Mouse (Mus musculus) forebrain, embryonic 10.5 days (tissue): ENCODE results near the gene Gm49361. TPM values are rescaled to one million over a fixed set of nuclear protein-coding genes. Genes with fewer than 3 reads are reported as not detected.
"Not testable (repeated sequence)": the region's sequence is repeated elsewhere in the genome, so short reads cannot be mapped to it uniquely, and the experiment has no call there.

Experiments
- DNase-seq: peaks from one replicate; pipeline ENCODE4 v3.0.0-alpha.2; 2017; ENCODE audit warnings: low spot score; ENCODE audit errors: extremely low spot score
- H3K27ac ChIP-seq: fragments of 300-500 bp; sonication (generic); 2 replicates; pipeline ENCODE4 v1.5.1; 2016; ENCODE audit warnings: mild to moderate bottlenecking
- H3K27me3 ChIP-seq: fragments of 300-500 bp; sonication (generic); 2 replicates; pipeline ENCODE4 v1.6.1; 2016; ENCODE audit warnings: mild to moderate bottlenecking; ENCODE audit not compliant: poor library complexity, severe bottlenecking
- H3K36me3 ChIP-seq: fragments of 300-500 bp; sonication (generic); replicated peaks from 2 replicates; pipeline ENCODE4 v1.6.1; 2016; ENCODE audit warnings: mild to moderate bottlenecking, moderate library complexity
- H3K4me1 ChIP-seq: fragments of 300-500 bp; sonication (generic); 2 replicates; pipeline ENCODE4 v1.6.1; 2016
- H3K4me3 ChIP-seq: fragments of 300-500 bp; sonication (generic); 2 replicates; pipeline ENCODE4 v1.5.1; 2016; ENCODE audit warnings: mild to moderate bottlenecking, moderate library complexity
- H3K9me3 ChIP-seq: fragments of 300-500 bp; sonication (generic); 2 replicates; pipeline ENCODE4 v1.6.1; 2016; ENCODE audit warnings: mild to moderate bottlenecking, moderate library complexity
- WGBS: fragments of 180-500 bp; shearing (Covaris S2); methylation state at CpG from one replicate; pipeline ENCODE4 v1.1.7; 2016; 5-methylcytosine and 5-hydroxymethylcytosine counted together
- polyA plus RNA-seq: library from polyadenylated mRNA; unstranded; fragments of >200 nt; fragmentation: Nextera tagmentation; extraction: Ambion mirVana; gene quantifications from 2 replicates; pipeline ENCODE4 v1.2.1, GENCODE M21; 2016

Gm49361 gene
- polyA plus RNA-seq, 1 experiment from 2014 or later = not detected

DNA sequence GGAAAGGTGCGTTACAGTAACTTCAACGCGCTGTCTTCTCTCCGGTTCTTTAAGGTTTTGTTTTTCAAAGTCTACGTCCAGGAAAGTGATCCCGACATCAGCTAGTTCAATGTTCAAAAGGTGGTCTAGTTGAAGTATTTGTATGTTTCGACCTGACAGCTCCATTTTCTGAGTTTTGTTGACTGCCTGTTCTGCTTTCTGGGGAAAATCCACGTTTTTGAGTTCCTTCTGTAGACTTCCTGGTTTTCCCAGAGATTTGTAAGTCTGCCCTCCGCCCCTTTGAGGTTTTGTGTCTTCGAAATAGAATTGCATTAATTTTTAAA, 80.3 kb downstream of the Gm49361 start:
- Histone ChIP-seq H3K36me3 (peaks cover 7% of the 10 kb centered on the region), H3K4me3 (peak overlapping the region; percentile 91), H3K27ac (peak overlapping the region; percentile 98), H3K9me3 (no peaks in the 10 kb centered on the region), H3K4me1 (peaks cover 29% of the 10 kb centered on the region), H3K27me3 (no peaks in the 10 kb centered on the region)
- DNase-seq = no peak
- 17% methylated on average over 10 of the region's 10 CpGs for WGBS

DNA sequence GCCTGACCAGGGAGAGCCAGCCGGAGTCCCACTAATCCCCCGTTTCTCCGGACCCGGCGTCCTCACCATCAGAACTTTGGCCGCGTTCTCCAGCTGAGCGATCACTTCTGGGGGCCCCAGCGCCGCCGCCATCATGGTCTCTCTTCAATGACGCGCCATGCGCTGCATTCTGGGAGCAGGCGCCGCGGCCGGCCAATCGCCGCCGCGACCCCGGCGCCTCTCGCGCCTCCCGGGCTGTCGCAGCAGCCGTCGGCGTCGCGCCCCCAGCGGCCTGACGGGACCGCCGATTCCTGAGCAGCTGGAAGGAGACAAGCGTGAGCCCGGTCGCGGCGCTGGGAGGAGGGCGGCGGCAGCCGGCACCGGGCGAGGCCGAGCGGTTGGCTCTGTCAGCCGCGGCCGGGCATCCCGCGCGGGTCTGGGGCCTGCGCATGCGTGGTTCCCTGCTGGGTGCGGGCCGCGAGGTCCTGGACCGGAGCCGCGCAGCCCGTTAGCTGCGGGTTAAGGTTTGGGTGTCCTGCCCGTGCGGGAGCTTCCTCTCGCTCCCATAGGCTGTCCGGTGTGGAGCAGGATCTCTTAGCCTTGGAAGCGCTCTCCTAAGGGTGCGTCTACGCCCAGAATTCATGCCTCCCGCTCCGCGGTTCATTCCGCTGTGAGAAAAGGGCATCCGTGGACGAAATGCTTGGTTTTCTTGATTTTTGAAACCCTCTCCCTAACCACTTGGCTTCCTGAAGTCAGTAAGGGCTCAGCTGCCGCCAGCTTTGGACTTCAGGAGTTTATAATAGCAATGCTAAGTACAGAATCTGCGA, 80.9 kb downstream of the Gm49361 start, which contains the start of gene Xpo4:
Gene Xpo4, minus strand, starts transcription at position 609 of the 806 bp plus-strand sequence.
- H3K4me3 ChIP-seq = peak within 1 kb of the TSS; percentile 91

DNA sequence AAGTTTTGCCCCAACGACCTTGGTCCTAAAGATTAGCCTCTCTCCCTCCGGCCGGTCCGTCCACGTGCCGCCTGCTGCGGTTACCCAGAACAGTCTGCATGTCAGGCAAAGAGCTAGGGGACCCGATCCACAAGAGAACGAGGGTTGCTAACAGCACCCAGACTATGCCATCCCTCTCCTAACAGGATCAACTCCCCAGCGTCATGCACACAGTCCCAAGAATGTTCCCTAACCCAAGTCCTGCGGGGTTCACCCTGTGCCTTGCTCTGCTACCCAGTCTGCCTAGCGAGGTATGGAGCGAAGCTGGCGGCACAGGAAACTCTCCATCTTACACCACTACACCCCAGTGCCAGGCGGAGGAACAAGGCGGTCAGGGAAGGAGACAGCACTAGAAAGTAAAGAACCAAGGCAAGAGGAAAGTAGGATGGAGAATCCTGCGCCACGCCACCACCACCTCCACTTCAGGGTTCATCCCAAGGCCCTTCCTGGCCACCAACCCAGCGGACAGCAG, 81.5 kb downstream of the Gm49361 start:
- H3K27ac ChIP-seq = peak overlapping the region; percentile 98
- under 1% methylated on average over 19 of the region's 19 CpGs for WGBS
- peaks cover 7% of the 10 kb centered on the region for H3K36me3 ChIP-seq
- H3K4me3 ChIP-seq = peak overlapping the region; percentile 91
- H3K9me3 ChIP-seq = no peaks in the 10 kb centered on the region
- DNase-seq = peak; percentile 47
- H3K4me1 ChIP-seq = peaks cover 29% of the 10 kb centered on the region
- no peaks in the 10 kb centered on the region for H3K27me3 ChIP-seq

More for the DNA sequence above, 80.9 kb downstream of the Gm49361 start, which contains the start of gene Xpo4:
- under 1% methylated on average over 80 of the region's 80 CpGs for WGBS
- Histone ChIP-seq H3K36me3 (peaks cover 7% of the 10 kb centered on the region), H3K27ac (peak within 1 kb of the TSS; percentile 98), H3K4me1 (peaks cover 29% of the 10 kb centered on the region), H3K27me3 (no peaks in the 10 kb centered on the region), H3K9me3 (no peaks in the 10 kb centered on the region)
- peak; percentile 84 for DNase-seq

DNA sequence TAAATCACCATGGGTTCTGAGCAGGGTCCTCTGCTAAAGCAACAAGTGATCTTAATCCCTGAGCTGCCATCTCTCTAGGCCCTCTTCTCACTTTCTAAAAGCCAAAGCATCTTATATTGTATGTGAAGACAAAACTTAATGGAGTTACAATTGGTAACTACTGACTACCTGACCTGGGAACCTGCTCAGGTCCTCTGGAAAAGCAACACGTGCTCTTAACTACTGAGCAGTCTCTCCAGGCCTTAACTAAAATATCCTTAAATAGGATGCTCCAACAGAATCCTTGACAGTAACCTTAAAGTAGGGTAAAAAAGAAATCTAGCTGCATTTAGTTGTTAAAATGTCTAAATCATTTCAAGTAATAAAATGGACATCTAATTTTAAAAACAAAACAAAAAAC, 82.3 kb downstream of the Gm49361 start:
- no peaks in the 10 kb centered on the region for H3K27me3 ChIP-seq
- H3K4me1 ChIP-seq = peaks cover 29% of the 10 kb centered on the region
- H3K9me3 ChIP-seq = no peaks in the 10 kb centered on the region
- H3K27ac ChIP-seq = peak overlapping the region; percentile 98; the same call in 1 of the 2 replicates
- H3K4me3 ChIP-seq = peak overlapping the region; percentile 91
- WGBS = 44% methylated on average over 1 of the region's 1 CpGs
- H3K36me3 ChIP-seq = peaks cover 7% of the 10 kb centered on the region
- DNase-seq = no peak

DNA sequence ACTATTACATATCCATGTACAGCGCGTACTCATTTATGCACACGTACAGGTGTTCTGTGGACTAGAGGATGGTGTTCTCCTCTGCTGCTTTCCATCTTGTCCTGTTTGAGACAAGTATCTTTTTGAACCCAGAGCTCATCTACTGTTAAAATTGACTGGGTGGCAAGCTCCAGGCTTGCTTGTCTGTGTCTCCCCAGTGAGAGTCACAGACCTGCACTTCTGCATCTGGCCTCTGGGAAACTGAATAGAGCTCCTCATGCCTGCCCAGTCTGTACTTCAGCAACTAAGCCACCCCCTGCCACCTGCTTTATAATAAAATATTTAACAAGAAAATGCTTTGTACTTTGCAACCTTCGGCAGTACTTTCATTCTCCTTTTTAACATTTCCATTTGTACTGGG, 87.6 kb downstream of the Gm49361 start:
- Histone ChIP-seq H3K27ac (no peak overlapping the region), H3K9me3 (no peaks in the 10 kb centered on the region; the same call in 1 of the 2 replicates)

DNA sequence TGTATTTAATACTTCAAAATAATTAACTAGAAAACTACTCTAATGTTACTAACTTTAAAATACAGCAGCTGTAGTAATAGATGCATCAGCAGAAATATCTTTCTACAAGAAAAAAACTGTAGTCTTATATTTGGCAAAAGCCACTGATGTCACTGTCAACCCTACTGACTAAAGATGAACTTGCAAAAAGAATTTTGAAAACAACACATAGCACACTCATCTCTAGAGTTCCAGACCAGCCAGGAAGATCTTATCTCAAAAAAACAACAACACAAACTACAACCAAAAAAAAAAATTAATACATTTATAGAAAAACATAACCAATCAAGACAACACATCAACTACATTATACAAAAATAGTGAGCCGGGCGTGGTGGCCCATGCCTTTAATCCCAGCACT, 88.4 kb downstream of the Gm49361 start:
- WGBS = 94% methylated on average over 2 of the region's 2 CpGs
- Histone ChIP-seq H3K4me1 (0 out of 2 replicates have a peak, but pooled peaks cover 5% of the 10 kb centered on the region), H3K27me3 (no peaks in the 10 kb centered on the region), H3K36me3 (peaks cover 29% of the 10 kb centered on the region), H3K9me3 (no peaks in the 10 kb centered on the region; the same call in 1 of the 2 replicates), H3K27ac (no peak overlapping the region), H3K4me3 (no peak overlapping the region)
- no peak for DNase-seq

More for the DNA sequence above, 87.6 kb downstream of the Gm49361 start:
- Histone ChIP-seq H3K4me3 (no peak overlapping the region), H3K27me3 (no peaks in the 10 kb centered on the region), H3K4me1 (peaks cover 10% of the 10 kb centered on the region), H3K36me3 (peaks cover 29% of the 10 kb centered on the region)
- no peak for DNase-seq
- 97% methylated on average over 4 of the region's 4 CpGs for WGBS

DNA sequence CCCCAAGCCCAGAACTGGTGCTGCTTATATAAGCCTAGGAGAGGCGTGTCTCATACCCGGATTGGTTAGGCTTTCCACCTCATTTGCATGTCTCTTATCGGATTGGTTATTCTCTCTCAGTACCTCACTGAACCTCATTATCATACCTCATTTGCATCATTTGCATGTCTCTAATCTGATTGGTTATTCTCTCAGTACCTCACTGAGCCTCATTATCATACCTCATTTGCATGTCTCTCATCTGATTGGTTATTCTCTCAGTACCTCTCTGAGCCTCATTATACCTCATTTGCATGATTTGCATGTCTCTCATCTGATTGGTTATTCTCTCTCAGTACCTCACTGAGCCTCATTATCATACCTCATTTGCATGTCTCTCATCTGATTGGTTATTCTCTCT, 89.4 kb downstream of the Gm49361 start:
- not testable (repeated sequence) for H3K27me3 ChIP-seq, H3K27ac ChIP-seq, H3K4me3 ChIP-seq, H3K9me3 ChIP-seq, DNase-seq, H3K4me1 ChIP-seq
- 93% methylated on average over 3 of the region's 3 CpGs for WGBS
- H3K36me3 ChIP-seq = peaks cover 27% of the 10 kb centered on the region

DNA sequence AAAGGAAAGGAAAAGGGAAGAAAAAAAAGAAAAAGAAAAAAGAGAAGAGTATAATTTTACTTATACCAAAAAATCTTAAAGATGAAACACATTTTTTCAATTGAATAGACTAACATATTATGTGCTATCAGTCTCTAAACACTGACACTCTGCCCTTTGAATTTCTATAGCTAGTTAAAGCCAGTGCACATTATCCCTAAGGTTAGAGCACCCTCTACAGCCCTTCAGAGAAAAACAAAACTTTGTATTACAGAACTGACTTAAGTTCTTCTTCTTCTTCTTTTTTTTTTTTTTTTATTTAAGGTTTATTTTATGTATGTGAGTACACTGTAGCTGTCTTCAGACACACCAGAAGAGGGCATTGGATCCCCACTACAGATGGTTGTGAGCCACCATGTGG, 96.4 kb downstream of the Gm49361 start:
- Histone ChIP-seq H3K4me1 (no peaks in the 10 kb centered on the region), H3K4me3 (no peak overlapping the region), H3K27me3 (no peaks in the 10 kb centered on the region), H3K9me3 (no peaks in the 10 kb centered on the region), H3K36me3 (peaks cover 13% of the 10 kb centered on the region), H3K27ac (no peak overlapping the region)
- no peak for DNase-seq

DNA sequence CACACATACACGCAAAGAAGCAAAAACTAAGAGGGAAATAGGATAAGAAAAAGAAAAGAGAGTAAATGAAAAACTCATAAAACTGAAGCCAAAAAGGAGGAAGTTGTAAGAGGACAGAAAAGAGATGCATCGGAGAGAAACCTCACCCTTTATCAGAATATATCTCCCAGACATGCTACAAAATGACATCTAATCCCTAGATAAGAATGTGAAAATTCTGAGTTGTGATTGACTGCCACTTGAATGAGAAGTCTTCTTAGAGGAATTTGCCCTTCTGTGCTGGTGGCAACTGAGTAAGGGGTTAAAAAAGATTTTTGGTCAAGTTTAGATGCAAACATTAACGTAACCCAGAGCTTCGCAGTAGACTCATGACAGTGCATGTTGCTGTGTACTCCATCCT, 99.7 kb downstream of the Gm49361 start:
- H3K36me3 ChIP-seq = peaks cover 18% of the 10 kb centered on the region
- H3K9me3 ChIP-seq = no peaks in the 10 kb centered on the region
- 90% methylated on average over 4 of the region's 4 CpGs for WGBS
- H3K4me3 ChIP-seq = no peak overlapping the region
- H3K4me1 ChIP-seq = no peaks in the 10 kb centered on the region
- no peak overlapping the region for H3K27ac ChIP-seq
- DNase-seq = no peak
- H3K27me3 ChIP-seq = no peaks in the 10 kb centered on the region

DNA sequence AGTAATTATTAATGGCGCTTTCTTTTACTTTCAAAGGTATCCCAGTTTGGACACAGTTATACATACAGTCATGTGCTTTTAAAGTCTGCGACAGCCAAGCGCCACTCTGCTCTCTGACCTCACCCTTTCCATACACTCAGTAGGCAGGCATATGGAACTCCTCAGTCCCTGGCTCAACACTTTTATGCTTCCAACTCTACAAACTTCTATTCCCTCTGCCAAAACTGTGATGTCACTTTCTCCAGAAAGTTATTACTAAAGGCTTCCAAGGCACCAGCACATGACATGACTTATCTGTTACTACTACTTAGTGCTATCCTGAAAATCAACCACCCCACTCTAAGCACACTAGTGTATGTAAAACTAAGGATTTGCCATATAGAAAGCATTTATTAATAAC, 106.8 kb downstream of the Gm49361 start:
- no peaks in the 10 kb centered on the region for H3K9me3 ChIP-seq
- H3K27me3 ChIP-seq = no peaks in the 10 kb centered on the region
- peaks cover 35% of the 10 kb centered on the region for H3K36me3 ChIP-seq
- 95% methylated on average over 3 of the region's 3 CpGs for WGBS
- H3K4me3 ChIP-seq = no peak overlapping the region
- DNase-seq = no peak
- H3K4me1 ChIP-seq = peaks cover 14% of the 10 kb centered on the region
- no peak overlapping the region for H3K27ac ChIP-seq

DNA sequence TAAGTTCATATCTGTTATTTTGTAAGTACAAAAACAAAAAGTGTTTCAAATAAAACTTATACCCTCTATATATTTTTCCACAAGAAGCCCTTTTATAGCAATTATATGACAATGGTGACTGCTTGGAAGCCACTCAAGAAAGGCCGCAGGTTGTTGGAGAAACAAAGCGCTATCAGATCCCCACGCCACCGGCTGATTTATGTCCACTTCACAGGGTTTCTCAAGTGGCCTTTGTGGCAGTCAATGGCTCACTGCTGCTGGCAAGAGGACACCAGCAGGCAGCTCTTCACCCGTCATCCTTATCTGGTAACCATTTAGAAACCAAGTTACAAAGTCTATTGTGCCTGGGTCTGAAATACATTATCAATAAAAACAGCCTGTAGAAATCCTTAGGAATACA, 111.8 kb downstream of the Gm49361 start:
- Histone ChIP-seq H3K9me3 (no peaks in the 10 kb centered on the region), H3K4me1 (peaks cover 25% of the 10 kb centered on the region), H3K36me3 (peaks cover 22% of the 10 kb centered on the region), H3K4me3 (no peak overlapping the region), H3K27ac (no peak overlapping the region), H3K27me3 (no peaks in the 10 kb centered on the region)
- no peak for DNase-seq
- 53% methylated on average over 5 of the region's 5 CpGs for WGBS

DNA sequence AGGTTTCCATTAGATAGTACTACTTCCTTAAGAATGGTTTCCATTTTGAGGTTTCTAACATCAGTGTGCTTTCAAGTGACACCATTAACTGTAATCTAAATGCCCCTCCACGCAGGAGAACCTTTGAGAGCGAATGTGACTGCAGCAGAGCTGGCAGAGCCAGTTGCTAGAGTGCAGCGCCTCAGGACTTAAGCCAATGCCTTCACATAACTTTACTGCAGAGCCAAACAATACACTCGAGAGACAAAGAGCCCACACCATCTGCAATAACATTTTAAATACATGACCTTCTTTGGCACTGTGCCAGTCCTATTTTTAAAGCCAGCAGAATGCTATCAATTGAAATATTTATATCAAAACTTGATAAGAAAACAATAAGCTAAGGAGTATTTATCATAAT, 116.3 kb downstream of the Gm49361 start:
- WGBS = 88% methylated on average over 4 of the region's 4 CpGs
- no peak overlapping the region for H3K4me3 ChIP-seq
- H3K27ac ChIP-seq = no peak overlapping the region
- H3K9me3 ChIP-seq = no peaks in the 10 kb centered on the region
- H3K36me3 ChIP-seq = peaks cover 52% of the 10 kb centered on the region
- no peak for DNase-seq
- peaks cover 15% of the 10 kb centered on the region for H3K4me1 ChIP-seq
- no peaks in the 10 kb centered on the region for H3K27me3 ChIP-seq

DNA sequence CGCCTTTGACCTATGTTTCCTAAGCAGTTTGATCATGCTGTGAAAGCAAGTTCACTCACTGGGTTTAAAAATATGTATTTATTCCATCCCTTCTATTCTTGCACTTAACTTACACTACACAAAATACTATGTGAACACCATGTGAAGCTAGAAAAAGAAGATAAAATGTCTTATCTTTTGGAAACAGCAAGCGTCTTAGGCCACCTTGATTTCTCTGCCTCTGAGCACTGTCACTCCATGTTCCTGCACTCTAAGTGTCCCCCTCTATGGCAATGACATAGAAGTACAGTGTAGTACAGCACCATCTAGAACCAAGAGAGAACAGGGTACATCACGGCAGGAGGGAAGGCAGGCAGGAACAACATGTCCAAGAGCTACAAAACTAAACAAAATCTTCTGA, 123.0 kb downstream of the Gm49361 start:
- DNase-seq = no peak
- no peak overlapping the region for H3K4me3 ChIP-seq
- H3K27ac ChIP-seq = no peak overlapping the region
- H3K9me3 ChIP-seq = no peaks in the 10 kb centered on the region
- H3K36me3 ChIP-seq = peaks cover 70% of the 10 kb centered on the region
- no peaks in the 10 kb centered on the region for H3K27me3 ChIP-seq
- WGBS = 89% methylated on average over 3 of the region's 3 CpGs
- peaks cover 22% of the 10 kb centered on the region for H3K4me1 ChIP-seq
